Mouse (Mus musculus) brain, embryonic 14.5 days (tissue): ENCODE data around the gene Atg4a.

ENCODE experiments used
- CTCF ChIP-seq: fragments of 200-500 bp; IDR thresholded peaks from 2 replicates; pipeline ENCODE4 v1.5.1; 2012; ENCODE audit warnings: inconsistent platforms, mild to moderate bottlenecking, moderate library complexity, borderline replicate concordance; ENCODE audit not compliant: insufficient read depth, insufficient read length; ENCODE audit errors: extremely low read depth
- POLR2A ChIP-seq: fragments of 200-500 bp; IDR thresholded peaks from 2 replicates; pipeline ENCODE4 v1.6.1; 2012; ENCODE audit warnings: mild to moderate bottlenecking, inconsistent platforms, borderline replicate concordance; ENCODE audit not compliant: poor library complexity, insufficient read depth, insufficient read length, severe bottlenecking; ENCODE audit errors: extremely low read depth

GRCm38 (mm10) chrX:140979546-140979945 is 22.8 kb downstream of the Atg4a start:
- TF ChIP-seq CTCF (no peak), POLR2A (no peak)
